Mouse (Mus musculus): ENCODE measurements around the gene Msh6.

- no peak for TF ChIP-seq TAL1 (IDR thresholded peaks at IDR 0.05; ENCODE audit: low read length)
- no peak for TF ChIP-seq GATA1 (IDR thresholded peaks at IDR 0.05; ENCODE audit: low read length)
Observed at GRCm38 (mm10) chr17:88014456-88014855, 39.6 kb downstream of the Msh6 start.
